Mouse (Mus musculus): ENCODE results near the gene Sipa1l1. TPM values are rescaled to one million over a fixed set of nuclear protein-coding genes. Genes with fewer than 3 reads are reported as not detected.

The Sipa1l1 gene
- polyA plus RNA-seq, 1 experiment from 2014 or later: 14.5 TPM

DNA sequence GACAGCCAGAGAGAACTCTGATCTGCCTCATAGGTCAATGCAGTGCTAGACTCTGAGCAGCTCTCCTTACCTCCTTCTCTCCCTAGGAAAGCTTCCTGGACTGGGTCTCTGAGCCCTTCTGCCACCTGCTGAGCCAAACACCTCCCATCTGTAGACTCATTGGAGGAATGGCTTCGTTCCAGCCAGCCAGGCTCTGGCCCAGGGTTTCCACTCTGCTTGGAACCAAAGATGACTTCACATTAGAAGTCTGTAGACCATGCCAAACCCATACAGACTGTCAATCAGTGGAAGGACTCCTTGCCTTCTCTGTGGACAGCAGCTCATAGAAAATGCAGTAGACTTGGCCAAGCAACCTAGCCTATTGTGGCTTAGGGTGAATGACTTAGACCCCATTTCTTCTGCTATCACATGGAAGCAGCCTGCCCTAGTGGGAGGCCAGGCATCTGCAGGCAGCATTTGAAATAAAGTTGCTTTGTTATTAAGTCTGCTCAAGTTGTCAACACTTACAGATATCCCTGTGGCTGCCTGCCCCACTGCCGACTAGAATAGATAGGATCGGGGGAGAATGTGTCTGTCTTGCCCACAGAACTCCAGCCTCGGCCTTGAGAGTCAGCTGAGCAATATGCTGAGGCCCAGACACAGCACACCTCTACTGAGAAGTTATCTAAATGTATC is 246.7 kb downstream of the Sipa1l1 start:
- Histone ChIP-seq H3K4me3 (replicated peaks; ENCODE audit: low read depth, low read length) (no peak overlapping the region), H3K4me2 (ENCODE audit: low read length) (no peak overlapping the region), H3K9ac (replicated peaks; ENCODE audit: low read length) (no peak overlapping the region), H3K27me3 (ENCODE audit: control insufficient read depth, insufficient read depth, low read length) (no peaks in the 10 kb centered on the region), H3K4me1 (ENCODE audit: control insufficient read depth, insufficient read depth, low read length) (no peaks in the 10 kb centered on the region), H3K27ac (replicated peaks; ENCODE audit: low read depth, low read length) (no peak overlapping the region), H3K36me3 (ENCODE audit: control insufficient read depth, insufficient read depth, low read length) (peaks cover 11% of the 10 kb centered on the region), H3K9me3 (ENCODE audit: control insufficient read depth, low read length) (no peaks in the 10 kb centered on the region)
- 81% methylated on average over 4 of the region's 4 CpGs for WGBS
- DNase-seq (peak; percentile 51), ATAC-seq (ENCODE audit: low FRiP score, low TSS enrichment) (no peak)

DNA sequence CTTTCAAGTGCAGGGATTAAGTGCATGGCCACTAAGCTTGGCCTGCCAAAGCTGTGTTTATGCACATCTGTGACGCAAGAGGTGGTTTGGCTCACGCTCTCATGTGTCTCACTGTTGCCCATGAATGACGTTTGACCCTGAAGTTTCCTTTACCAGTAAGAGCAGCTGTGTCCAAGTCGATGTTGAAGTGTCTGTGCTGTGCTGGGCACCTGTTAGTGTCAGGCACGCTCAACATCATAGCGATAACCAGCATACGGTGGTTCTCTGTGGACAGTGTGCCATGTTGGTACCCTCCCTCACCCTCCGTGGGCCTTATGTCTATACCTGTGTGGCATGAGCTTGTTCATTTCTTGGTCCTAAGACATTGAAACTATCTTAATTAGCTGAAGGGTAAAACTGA is 249.9 kb downstream of the Sipa1l1 start:
- no peak for ATAC-seq (ENCODE audit: low FRiP score, low TSS enrichment)

DNA sequence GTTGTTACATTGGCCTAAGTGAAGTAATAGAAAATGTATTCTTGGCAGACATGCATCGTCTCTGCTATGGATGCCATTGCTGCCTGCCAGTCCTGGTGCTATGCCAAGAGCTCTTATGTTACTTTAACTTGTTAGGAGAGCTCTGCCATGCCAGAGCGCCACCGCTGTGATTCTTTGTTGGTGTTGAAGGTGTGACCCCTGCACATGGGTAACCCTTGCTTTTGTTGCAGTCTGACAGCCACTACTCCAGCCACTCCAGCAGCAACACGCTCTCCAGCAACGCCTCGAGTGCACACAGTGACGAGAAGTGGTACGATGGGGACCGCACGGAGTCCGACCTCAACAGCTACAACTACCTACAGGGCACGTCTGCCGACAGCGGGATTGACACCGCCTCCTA is 255.7 kb downstream of the Sipa1l1 start:
- no peaks in the 10 kb centered on the region for H3K9me3 ChIP-seq (ENCODE audit: control insufficient read depth, low read length)
- no peak overlapping the region for H3K4me2 ChIP-seq (ENCODE audit: low read length)
- ATAC-seq (ENCODE audit: low FRiP score, low TSS enrichment): no peak
- no peaks in the 10 kb centered on the region for H3K4me1 ChIP-seq (ENCODE audit: control insufficient read depth, insufficient read depth, low read length)
- 91% methylated on average over 15 of the region's 15 CpGs for WGBS
- no peak overlapping the region for H3K9ac ChIP-seq (replicated peaks; ENCODE audit: low read length)
- no peak overlapping the region for H3K4me3 ChIP-seq (replicated peaks; ENCODE audit: low read depth, low read length)
- DNase-seq: no peak
- H3K27me3 ChIP-seq (ENCODE audit: control insufficient read depth, insufficient read depth, low read length): no peaks in the 10 kb centered on the region
- no peak overlapping the region for H3K27ac ChIP-seq (replicated peaks; ENCODE audit: low read depth, low read length)
- H3K36me3 ChIP-seq (ENCODE audit: control insufficient read depth, insufficient read depth, low read length): peaks cover 11% of the 10 kb centered on the region; the same call in 1 of the 2 replicates

More for the DNA sequence above, 249.9 kb downstream of the Sipa1l1 start:
- Histone ChIP-seq H3K9ac (replicated peaks; ENCODE audit: low read length) (no peak overlapping the region), H3K36me3 (ENCODE audit: control insufficient read depth, insufficient read depth, low read length) (peaks cover 22% of the 10 kb centered on the region), H3K9me3 (ENCODE audit: control insufficient read depth, low read length) (no peaks in the 10 kb centered on the region), H3K4me3 (replicated peaks; ENCODE audit: low read depth, low read length) (no peak overlapping the region), H3K27me3 (ENCODE audit: control insufficient read depth, insufficient read depth, low read length) (no peaks in the 10 kb centered on the region), H3K4me1 (ENCODE audit: control insufficient read depth, insufficient read depth, low read length) (no peaks in the 10 kb centered on the region), H3K4me2 (ENCODE audit: low read length) (no peak overlapping the region), H3K27ac (replicated peaks; ENCODE audit: low read depth, low read length) (no peak overlapping the region)
- 96% methylated on average over 8 of the region's 8 CpGs for WGBS
- DNase-seq: no peak

DNA sequence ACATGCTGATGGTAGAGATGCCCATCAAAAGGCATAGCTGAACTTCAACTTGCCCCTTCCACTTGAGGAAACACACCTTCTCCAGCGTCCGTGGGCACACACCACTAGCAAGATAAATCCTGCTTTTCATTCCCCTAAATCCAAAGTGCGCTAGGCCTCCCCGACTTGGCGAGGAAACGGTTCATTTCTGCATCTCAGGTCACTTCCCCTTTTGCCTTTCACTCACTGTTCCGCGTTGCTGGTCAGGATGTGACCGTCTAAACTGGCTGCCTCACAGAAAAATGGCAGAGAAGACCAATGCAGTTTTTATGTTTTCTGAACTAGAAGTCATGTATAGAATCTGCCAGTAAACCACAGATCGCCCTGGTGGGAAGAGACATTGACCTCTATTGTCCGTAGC is 256.7 kb downstream of the Sipa1l1 start:
- DNase-seq (no peak), ATAC-seq (ENCODE audit: low FRiP score, low TSS enrichment) (no peak)
- H3K4me1 ChIP-seq (ENCODE audit: control insufficient read depth, insufficient read depth, low read length): no peaks in the 10 kb centered on the region
- H3K4me2 ChIP-seq (ENCODE audit: low read length): no peak overlapping the region
- WGBS: 86% methylated on average over 11 of the region's 11 CpGs
- H3K9ac ChIP-seq (replicated peaks; ENCODE audit: low read length): no peak overlapping the region
- H3K36me3 ChIP-seq (ENCODE audit: control insufficient read depth, insufficient read depth, low read length): peaks cover 11% of the 10 kb centered on the region; the same call in 1 of the 2 replicates
- no peaks in the 10 kb centered on the region for H3K9me3 ChIP-seq (ENCODE audit: control insufficient read depth, low read length)
- H3K27me3 ChIP-seq (ENCODE audit: control insufficient read depth, insufficient read depth, low read length): no peaks in the 10 kb centered on the region
- no peak overlapping the region for H3K4me3 ChIP-seq (replicated peaks; ENCODE audit: low read depth, low read length)
- H3K27ac ChIP-seq (replicated peaks; ENCODE audit: low read depth, low read length): no peak overlapping the region

DNA sequence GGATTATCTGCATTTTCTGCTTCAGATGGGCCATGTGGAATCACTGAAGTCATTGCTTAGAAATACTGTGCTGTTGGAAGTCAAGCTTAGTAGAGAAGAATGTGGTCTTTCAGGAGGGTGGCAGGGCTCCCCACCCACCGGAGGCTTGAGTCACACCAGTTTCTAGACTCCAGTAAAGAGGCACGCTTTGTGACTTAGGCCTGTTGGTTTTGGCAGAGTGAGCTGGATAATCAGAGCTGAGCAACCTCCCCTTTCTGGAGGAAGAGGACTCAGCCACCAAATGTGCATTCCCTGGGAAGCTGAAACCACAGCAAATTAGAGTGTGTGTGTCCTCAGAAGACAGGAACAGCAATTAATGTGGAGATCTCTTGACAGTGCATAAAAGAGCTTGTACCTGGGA is 258.3 kb downstream of the Sipa1l1 start:
- 90% methylated on average over 2 of the region's 2 CpGs for WGBS
- ATAC-seq (ENCODE audit: low FRiP score, low TSS enrichment): no peak

DNA sequence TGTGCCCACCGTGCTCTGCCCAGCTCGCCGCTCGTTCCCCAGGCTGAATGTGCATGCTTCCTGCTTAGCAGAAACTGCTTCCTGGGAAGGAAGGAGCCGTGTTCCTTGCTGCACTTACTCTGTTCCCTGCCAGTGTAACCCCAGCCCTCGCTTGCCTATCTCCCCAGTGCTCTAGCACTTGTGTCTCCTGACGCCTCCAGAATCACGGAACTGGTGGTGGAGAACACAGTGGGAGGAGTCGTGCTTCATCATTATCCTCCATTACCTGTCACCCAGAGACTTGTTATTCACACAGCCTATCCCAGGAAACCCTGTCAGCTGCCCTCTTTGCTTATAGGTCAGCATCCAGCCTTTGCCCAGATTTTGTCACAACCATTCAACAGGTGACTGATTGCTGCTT is 259.3 kb downstream of the Sipa1l1 start:
- DNase-seq: no peak
- H3K9ac ChIP-seq (replicated peaks; ENCODE audit: low read length): no peak overlapping the region
- H3K4me2 ChIP-seq (ENCODE audit: low read length): no peak overlapping the region
- no peak for ATAC-seq (ENCODE audit: low FRiP score, low TSS enrichment)
- no peaks in the 10 kb centered on the region for H3K27me3 ChIP-seq (ENCODE audit: control insufficient read depth, insufficient read depth, low read length)
- H3K27ac ChIP-seq (replicated peaks; ENCODE audit: low read depth, low read length): no peak overlapping the region
- no peaks in the 10 kb centered on the region for H3K4me1 ChIP-seq (ENCODE audit: control insufficient read depth, insufficient read depth, low read length)
- H3K4me3 ChIP-seq (replicated peaks; ENCODE audit: low read depth, low read length): no peak overlapping the region
- 0 out of 2 replicates have a peak, but pooled peaks cover 4% of the 10 kb centered on the region for H3K36me3 ChIP-seq (ENCODE audit: control insufficient read depth, insufficient read depth, low read length)
- WGBS: 87% methylated on average over 9 of the region's 9 CpGs
- no peaks in the 10 kb centered on the region for H3K9me3 ChIP-seq (ENCODE audit: control insufficient read depth, low read length)

More for the DNA sequence above, 258.3 kb downstream of the Sipa1l1 start:
- no peak overlapping the region for H3K9ac ChIP-seq (replicated peaks; ENCODE audit: low read length)
- H3K27me3 ChIP-seq (ENCODE audit: control insufficient read depth, insufficient read depth, low read length): no peaks in the 10 kb centered on the region
- no peak overlapping the region for H3K4me2 ChIP-seq (ENCODE audit: low read length)
- H3K4me1 ChIP-seq (ENCODE audit: control insufficient read depth, insufficient read depth, low read length): no peaks in the 10 kb centered on the region
- H3K4me3 ChIP-seq (replicated peaks; ENCODE audit: low read depth, low read length): no peak overlapping the region
- H3K9me3 ChIP-seq (ENCODE audit: control insufficient read depth, low read length): no peaks in the 10 kb centered on the region
- no peak overlapping the region for H3K27ac ChIP-seq (replicated peaks; ENCODE audit: low read depth, low read length)
- no peak for DNase-seq
- H3K36me3 ChIP-seq (ENCODE audit: control insufficient read depth, insufficient read depth, low read length): peaks cover 11% of the 10 kb centered on the region; the same call in 1 of the 2 replicates

DNA sequence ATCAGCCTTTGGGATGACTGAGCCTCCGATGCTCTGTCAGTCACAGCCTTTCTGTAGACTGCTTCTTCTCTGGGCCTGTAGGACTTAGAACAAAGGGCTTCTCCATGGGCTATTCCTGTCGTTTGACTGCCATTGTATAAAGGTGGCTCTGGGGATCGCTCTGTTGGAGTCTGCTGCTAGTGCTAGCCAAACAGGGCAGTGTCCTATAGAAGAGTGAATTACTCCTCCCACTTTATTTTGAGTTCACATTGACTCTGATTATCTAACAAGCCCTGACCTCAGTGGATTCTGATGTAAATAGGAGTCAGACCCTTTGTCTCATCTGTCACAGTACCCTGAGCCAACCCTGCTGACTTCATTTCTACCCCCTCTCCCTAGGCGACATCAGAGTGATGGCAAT is 264.2 kb downstream of the Sipa1l1 start:
- 16% methylated on average over 4 of the region's 4 CpGs for WGBS
- no peak for DNase-seq

DNA sequence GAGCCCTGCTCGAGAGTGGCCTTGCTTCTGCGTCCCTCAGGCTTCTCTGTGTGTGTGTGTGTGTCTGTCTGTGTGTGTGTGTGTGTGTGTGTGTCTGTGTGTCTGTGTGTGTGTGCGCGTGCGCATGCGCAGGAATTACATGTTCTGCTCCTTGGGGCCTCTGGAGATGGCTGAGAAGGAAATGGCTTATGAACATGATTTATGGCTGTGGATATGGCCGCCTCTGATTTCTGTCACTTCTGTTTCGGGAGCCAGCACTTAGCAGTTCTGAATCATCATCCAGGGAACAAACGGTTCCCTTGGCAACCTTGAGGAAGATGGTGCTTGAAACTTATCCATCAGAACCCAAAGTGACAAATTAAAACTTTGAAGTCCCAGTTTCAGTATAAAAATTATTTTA is 265.5 kb downstream of the Sipa1l1 start:
- no peaks in the 10 kb centered on the region for H3K4me1 ChIP-seq (ENCODE audit: control insufficient read depth, insufficient read depth, low read length)
- H3K4me3 ChIP-seq (replicated peaks; ENCODE audit: low read depth, low read length): no peak overlapping the region
- no peak overlapping the region for H3K27ac ChIP-seq (replicated peaks; ENCODE audit: low read depth, low read length)
- ATAC-seq (ENCODE audit: low FRiP score, low TSS enrichment) (no peak), DNase-seq (no peak)
- 93% methylated on average over 9 of the region's 9 CpGs for WGBS
- peaks cover 14% of the 10 kb centered on the region for H3K36me3 ChIP-seq (ENCODE audit: control insufficient read depth, insufficient read depth, low read length)
- H3K9ac ChIP-seq (replicated peaks; ENCODE audit: low read length): no peak overlapping the region
- no peaks in the 10 kb centered on the region for H3K27me3 ChIP-seq (ENCODE audit: control insufficient read depth, insufficient read depth, low read length)
- no peaks in the 10 kb centered on the region for H3K9me3 ChIP-seq (ENCODE audit: control insufficient read depth, low read length)
- no peak overlapping the region for H3K4me2 ChIP-seq (ENCODE audit: low read length)

More for the DNA sequence above, 264.2 kb downstream of the Sipa1l1 start:
- ATAC-seq (ENCODE audit: low FRiP score, low TSS enrichment): no peak
- no peaks in the 10 kb centered on the region for H3K9me3 ChIP-seq (ENCODE audit: control insufficient read depth, low read length)
- H3K4me3 ChIP-seq (replicated peaks; ENCODE audit: low read depth, low read length): no peak overlapping the region
- no peaks in the 10 kb centered on the region for H3K27me3 ChIP-seq (ENCODE audit: control insufficient read depth, insufficient read depth, low read length)
- H3K4me2 ChIP-seq (ENCODE audit: low read length): no peak overlapping the region
- no peaks in the 10 kb centered on the region for H3K4me1 ChIP-seq (ENCODE audit: control insufficient read depth, insufficient read depth, low read length)
- no peak overlapping the region for H3K9ac ChIP-seq (replicated peaks; ENCODE audit: low read length)
- H3K36me3 ChIP-seq (ENCODE audit: control insufficient read depth, insufficient read depth, low read length): peaks cover 9% of the 10 kb centered on the region; the same call in 1 of the 2 replicates
- H3K27ac ChIP-seq (replicated peaks; ENCODE audit: low read depth, low read length): no peak overlapping the region

DNA sequence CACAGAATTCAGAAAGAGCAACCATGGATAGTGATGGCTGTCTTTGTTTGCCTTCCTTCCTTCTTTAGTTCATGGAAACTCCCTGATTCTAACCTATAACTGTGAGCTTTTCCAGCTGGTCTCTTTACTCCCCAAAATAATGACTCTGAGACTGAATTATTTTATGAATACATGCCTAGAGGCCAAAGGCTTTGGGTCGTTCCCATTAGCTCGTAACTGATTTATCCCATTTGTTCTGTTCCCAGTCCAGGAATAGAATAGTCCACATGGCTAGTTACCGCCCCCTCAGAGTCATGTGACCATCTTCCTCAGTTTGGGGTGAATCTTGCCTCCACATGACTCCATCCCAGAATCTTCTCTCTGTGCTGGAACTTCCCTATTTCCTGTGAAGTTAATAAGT is 272.4 kb downstream of the Sipa1l1 start:
- Histone ChIP-seq H3K27me3 (ENCODE audit: control insufficient read depth, insufficient read depth, low read length) (no peaks in the 10 kb centered on the region), H3K4me3 (replicated peaks; ENCODE audit: low read depth, low read length) (no peak overlapping the region), H3K36me3 (ENCODE audit: control insufficient read depth, insufficient read depth, low read length) (peaks cover 18% of the 10 kb centered on the region), H3K4me1 (ENCODE audit: control insufficient read depth, insufficient read depth, low read length) (no peaks in the 10 kb centered on the region), H3K9me3 (ENCODE audit: control insufficient read depth, low read length) (no peaks in the 10 kb centered on the region), H3K4me2 (ENCODE audit: low read length) (no peak overlapping the region), H3K27ac (replicated peaks; ENCODE audit: low read depth, low read length) (no peak overlapping the region), H3K9ac (replicated peaks; ENCODE audit: low read length) (no peak overlapping the region)
- WGBS: 98% methylated on average over 3 of the region's 3 CpGs
- ATAC-seq (ENCODE audit: low FRiP score, low TSS enrichment) (no peak), DNase-seq (no peak)
